Mouse (Mus musculus) left cerebral cortex, postnatal 10 days (tissue): Measurements from ENCODE around the gene Adamts13. TPM values are rescaled to one million over a fixed set of nuclear protein-coding genes. Genes with fewer than 3 reads are reported as not detected.
A peak's percentile ranks its signal among the peaks of the same experiment; 100 is the strongest.

Experiments used
- DNase-seq, 2 experiments: peaks; one replicate each; pipeline ENCODE4 v3.0.0; 2021 to 2022; ENCODE audit warnings: low spot score in 2 of 2, mixed read lengths in 1 of 2; ENCODE audit errors: extremely low spot score in 1 of 2
- intact Hi-C: fragments of 180-260 bp; cut with DNase I; formaldehyde crosslinking; loops from one replicate; pipeline ENCODE4 v1.15.1; 2025
- total RNA-seq, 2 experiments: library from RNA; stranded (reverse); gene quantifications; 2 replicates each; pipeline ENCODE4 v1.2.3; 2021

Adamts13 gene
- total RNA-seq, 2 experiments from 2014 or later: 0.24 to 1.7 TPM

GRCm38 (mm10) chr2:26963923-26964723, 9.1 kb upstream of the Adamts13 start, which contains the start of gene Rexo4:
Rexo4 (minus strand) TSS chr2:26964386.
- peak; percentile 94 to 95 for DNase-seq
- intact Hi-C loops: no loop called here

GRCm38 (mm10) chr2:26964724-26965370, 8.4 kb upstream of the Adamts13 start:
- intact Hi-C loops: no loop called here
- DNase-seq: no peak

GRCm38 (mm10) chr2:26967262-26967661, 6.0 kb upstream of the Adamts13 start:
- intact Hi-C loops: no loop called here
- DNase-seq: no peak

- intact Hi-C loops: no loop called here
- DNase-seq: no peak
These were observed 744 bp downstream of the Adamts13 start for GRCm38 (mm10) chr2:26973960-26974359.

- DNase-seq: no peak
- intact Hi-C loops: no loop called here
These were observed 7.1 kb downstream of the Adamts13 start for GRCm38 (mm10) chr2:26980361-26980760.

GRCm38 (mm10) chr2:26984179-26984578, 11.0 kb downstream of the Adamts13 start:
- intact Hi-C loops: no loop called here
- no peak for DNase-seq

- no peak for DNase-seq
- intact Hi-C loops: no loop called here
These were observed 11.4 kb downstream of the Adamts13 start for GRCm38 (mm10) chr2:26984640-26985039.

GRCm38 (mm10) chr2:26993936-26994335, 20.7 kb downstream of the Adamts13 start:
- intact Hi-C loops: no loop called here
- no peak for DNase-seq

GRCm38 (mm10) chr2:26997498-26997897, 24.3 kb downstream of the Adamts13 start:
- no peak for DNase-seq
- intact Hi-C loops: no loop called here

- intact Hi-C loops: no loop called here
- DNase-seq: no peak
These were observed 24.8 kb downstream of the Adamts13 start for GRCm38 (mm10) chr2:26997993-26998392.

- no peak for DNase-seq
- intact Hi-C loops: loop anchor here (5.0 kb wide), 1 partner anchor 74 kb away; the partner anchor contains the start of genes Stkld1 and Surf4
These were observed 33.0 kb downstream of the Adamts13 start for GRCm38 (mm10) chr2:27006255-27006654.

- intact Hi-C loops: loop anchor here (5.0 kb wide), 1 partner anchor 75 kb away; the partner anchor contains the start of genes Stkld1 and Surf4
- no peak for DNase-seq
These were observed 34.5 kb downstream of the Adamts13 start for GRCm38 (mm10) chr2:27007701-27008100.

- peak; percentile 73 to 95 for DNase-seq
- intact Hi-C loops: loop anchor here (5.0 kb wide), 1 partner anchor 77 kb away; the partner anchor contains the start of genes Stkld1 and Surf4
These were observed 36.6 kb downstream of the Adamts13 start, which contains the start of gene Cacfd1 for GRCm38 (mm10) chr2:27009714-27010244. Cacfd1 (plus strand) TSS chr2:27009926.

GRCm38 (mm10) chr2:27017802-27018201, 44.6 kb downstream of the Adamts13 start:
- intact Hi-C loops: no loop called here
- peak; percentile 60 to 82 for DNase-seq

GRCm38 (mm10) chr2:27019530-27019929, 46.3 kb downstream of the Adamts13 start:
- no peak for DNase-seq
- intact Hi-C loops: no loop called here

GRCm38 (mm10) chr2:27021103-27021502, 47.9 kb downstream of the Adamts13 start:
- intact Hi-C loops: loop anchor here (5.0 kb wide), 1 partner anchor 99 kb away; no protein-coding TSS in a partner anchor
- DNase-seq: no peak

GRCm38 (mm10) chr2:27022612-27023011, 49.4 kb downstream of the Adamts13 start:
- intact Hi-C loops: loop anchor here (5.0 kb wide), 1 partner anchor 100 kb away; no protein-coding TSS in a partner anchor

GRCm38 (mm10) chr2:27024136-27024535, 50.9 kb downstream of the Adamts13 start:
- intact Hi-C loops: loop anchor here (5.0 kb wide), 1 partner anchor 102 kb away; no protein-coding TSS in a partner anchor
- no peak for DNase-seq

More at GRCm38 (mm10) chr2:27022612-27023011, 49.4 kb downstream of the Adamts13 start:
- DNase-seq: no peak

GRCm38 (mm10) chr2:27025545-27025944, 52.3 kb downstream of the Adamts13 start:
- no peak for DNase-seq
- intact Hi-C loops: no loop called here
